Mouse (Mus musculus): ENCODE measurements at regions not wholly inside any gene's neighbourhood (a gene's known extent, or its start where the extent isn't known, plus 50 kb on each side); places are given as distances from the start of the nearest gene placed in this dataset.
"Not testable (repeated sequence)": the region's sequence is repeated elsewhere in the genome, so short reads cannot be mapped to it uniquely, and the experiment has no call there.

DNA sequence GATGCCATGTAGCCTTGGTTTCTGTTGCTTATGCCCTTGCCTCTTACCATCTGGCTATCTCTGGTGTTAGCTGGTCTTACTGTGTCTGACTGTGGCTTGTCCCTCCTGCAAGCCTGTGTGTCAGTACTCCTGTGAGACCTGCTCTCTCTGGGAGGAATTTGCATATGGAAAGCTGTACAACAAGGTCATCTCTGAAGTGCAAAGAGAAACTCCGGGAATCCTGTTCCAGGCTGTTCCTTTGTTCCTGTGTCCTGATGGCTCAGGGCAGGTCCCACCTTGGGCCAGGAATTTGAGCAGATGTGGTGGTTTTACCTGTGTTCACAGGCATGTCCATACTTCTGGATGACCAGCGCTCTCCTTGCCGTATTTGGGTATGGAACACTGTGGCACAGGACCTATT lies 218.6 kb upstream of the Nsun6 start:
- no peak overlapping the region for H3K27ac ChIP-seq (ENCODE audit: insufficient read depth, low read length)
- TF ChIP-seq POLR2A (IDR thresholded peaks at IDR 0.05; ENCODE audit: insufficient read depth, low read length) (no peak), EP300 (IDR thresholded peaks at IDR 0.05; ENCODE audit: insufficient read depth, low read depth, low read length) (no peak)
- H3K9ac ChIP-seq (ENCODE audit: low read depth, poor library complexity, severe bottlenecking): no peak overlapping the region
- H3K36me3 ChIP-seq (ENCODE audit: control insufficient read depth, insufficient read depth, low read length, poor library complexity, severe bottlenecking): no peaks in the 10 kb centered on the region
- no peaks in the 10 kb centered on the region for H3K27me3 ChIP-seq (ENCODE audit: control insufficient read depth, insufficient read depth, low read length, poor library complexity, severe bottlenecking)
- H3K4me1 ChIP-seq (ENCODE audit: control insufficient read depth, insufficient read depth, low read length): no peaks in the 10 kb centered on the region
- H3K4me3 ChIP-seq (ENCODE audit: low read depth, low read length): no peak overlapping the region
- no peaks in the 10 kb centered on the region for H3K9me3 ChIP-seq (replicated peaks; ENCODE audit: control insufficient read depth, insufficient read depth, low read length, poor library complexity, severe bottlenecking)

GRCm38 (mm10) chr2:15260486-15261165 lies 205.8 kb upstream of the Nsun6 start:
- Histone ChIP-seq H3K36me3 (ENCODE audit: control insufficient read depth, insufficient read depth, low read length, poor library complexity, severe bottlenecking) (no peaks in the 10 kb centered on the region), H3K27ac (ENCODE audit: insufficient read depth, low read length) (no peak overlapping the region)
- TF ChIP-seq EP300 (IDR thresholded peaks at IDR 0.05; ENCODE audit: insufficient read depth, low read depth, low read length): no peak
- TF ChIP-seq CTCF (IDR thresholded peaks at IDR 0.05; ENCODE audit: low read depth, low read length): no peak
- no peak for TF ChIP-seq POLR2A (IDR thresholded peaks at IDR 0.05; ENCODE audit: insufficient read depth, low read length)

DNA sequence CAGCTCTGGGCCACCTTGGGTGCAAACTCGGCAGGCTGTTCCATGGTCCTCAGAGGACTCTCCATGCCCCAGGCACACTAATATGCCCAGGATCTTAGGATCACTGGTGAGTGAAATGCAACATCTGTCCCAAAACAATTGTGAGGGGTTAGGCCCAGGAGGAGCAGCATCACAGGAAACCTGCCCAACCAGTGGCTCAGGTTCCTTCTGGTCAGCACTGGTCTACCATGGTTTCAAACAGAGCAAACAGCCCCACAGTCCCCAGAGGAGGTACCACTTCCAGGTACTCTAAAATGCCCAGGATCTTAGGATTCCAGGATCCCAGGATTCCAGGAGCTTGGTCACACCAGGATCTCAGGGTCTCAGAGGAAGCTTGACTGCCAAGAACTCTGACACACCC lies 187.4 kb upstream of the Nsun6 start:
- not testable (repeated sequence) for H3K27me3 ChIP-seq (ENCODE audit: control insufficient read depth, insufficient read depth, low read length, poor library complexity, severe bottlenecking); H3K27ac ChIP-seq (ENCODE audit: insufficient read depth, low read length); H3K4me3 ChIP-seq (ENCODE audit: low read depth, low read length); H3K9ac ChIP-seq (ENCODE audit: low read depth, poor library complexity, severe bottlenecking); H3K4me1 ChIP-seq (ENCODE audit: control insufficient read depth, insufficient read depth, low read length); H3K9me3 ChIP-seq (replicated peaks; ENCODE audit: control insufficient read depth, insufficient read depth, low read length, poor library complexity, severe bottlenecking); H3K36me3 ChIP-seq (ENCODE audit: control insufficient read depth, insufficient read depth, low read length, poor library complexity, severe bottlenecking)

More at GRCm38 (mm10) chr2:15260486-15261165, 205.8 kb upstream of the Nsun6 start:
- no peaks in the 10 kb centered on the region for H3K27me3 ChIP-seq (ENCODE audit: control insufficient read depth, insufficient read depth, low read length, poor library complexity, severe bottlenecking)
- H3K9ac ChIP-seq (ENCODE audit: low read depth, poor library complexity, severe bottlenecking): peak overlapping the region; percentile 40; the same call in 1 of the 2 replicates
- H3K4me1 ChIP-seq (ENCODE audit: control insufficient read depth, insufficient read depth, low read length): peaks cover 2% of the 10 kb centered on the region
- H3K4me3 ChIP-seq (ENCODE audit: low read depth, low read length): no peak overlapping the region
- no peaks in the 10 kb centered on the region for H3K9me3 ChIP-seq (replicated peaks; ENCODE audit: control insufficient read depth, insufficient read depth, low read length, poor library complexity, severe bottlenecking)

DNA sequence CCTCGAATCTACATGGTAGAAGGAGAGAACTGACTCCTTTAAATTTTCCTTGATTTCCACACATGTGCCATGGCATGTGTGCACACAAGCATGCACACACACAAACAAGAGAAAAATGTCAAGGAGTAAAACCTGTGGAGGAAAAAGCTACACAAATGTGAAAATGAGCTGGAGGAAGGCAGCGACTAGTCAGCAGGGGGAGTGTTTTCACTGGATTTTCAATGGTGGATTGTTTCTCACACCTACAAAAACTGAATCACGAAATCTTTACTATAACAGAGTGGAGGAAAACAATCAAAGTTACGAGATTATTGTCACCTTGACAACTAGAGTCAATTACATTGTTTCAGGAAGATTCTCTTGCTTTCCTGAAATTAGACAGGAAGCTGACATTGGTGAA lies 167.0 kb upstream of the Nsun6 start:
- no peaks in the 10 kb centered on the region for H3K4me1 ChIP-seq (ENCODE audit: control insufficient read depth, insufficient read depth, low read length)
- H3K4me3 ChIP-seq (ENCODE audit: low read depth, low read length): no peak overlapping the region
- no peak for TF ChIP-seq CTCF (IDR thresholded peaks at IDR 0.05; ENCODE audit: low read depth, low read length)
- TF ChIP-seq POLR2A (IDR thresholded peaks at IDR 0.05; ENCODE audit: insufficient read depth, low read length): no peak
- no peak for TF ChIP-seq EP300 (IDR thresholded peaks at IDR 0.05; ENCODE audit: insufficient read depth, low read depth, low read length)
- no peaks in the 10 kb centered on the region for H3K9me3 ChIP-seq (replicated peaks; ENCODE audit: control insufficient read depth, insufficient read depth, low read length, poor library complexity, severe bottlenecking)
- H3K27ac ChIP-seq (ENCODE audit: insufficient read depth, low read length): no peak overlapping the region
- H3K27me3 ChIP-seq (ENCODE audit: control insufficient read depth, insufficient read depth, low read length, poor library complexity, severe bottlenecking): no peaks in the 10 kb centered on the region
- H3K36me3 ChIP-seq (ENCODE audit: control insufficient read depth, insufficient read depth, low read length, poor library complexity, severe bottlenecking): no peaks in the 10 kb centered on the region
- H3K9ac ChIP-seq (ENCODE audit: low read depth, poor library complexity, severe bottlenecking): no peak overlapping the region

- H3K4me1 ChIP-seq (ENCODE audit: control insufficient read depth, insufficient read depth, low read length): no peaks in the 10 kb centered on the region
- H3K4me3 ChIP-seq (ENCODE audit: low read depth, low read length): no peak overlapping the region
- peaks cover 3% of the 10 kb centered on the region; the same call in 1 of the 2 replicates for H3K9me3 ChIP-seq (replicated peaks; ENCODE audit: control insufficient read depth, insufficient read depth, low read length, poor library complexity, severe bottlenecking)
- H3K27ac ChIP-seq (ENCODE audit: insufficient read depth, low read length): no peak overlapping the region
- no peaks in the 10 kb centered on the region for H3K36me3 ChIP-seq (ENCODE audit: control insufficient read depth, insufficient read depth, low read length, poor library complexity, severe bottlenecking)
- no peaks in the 10 kb centered on the region for H3K27me3 ChIP-seq (ENCODE audit: control insufficient read depth, insufficient read depth, low read length, poor library complexity, severe bottlenecking)
- no peak overlapping the region for H3K9ac ChIP-seq (ENCODE audit: low read depth, poor library complexity, severe bottlenecking)
- no peak for TF ChIP-seq CTCF (IDR thresholded peaks at IDR 0.05; ENCODE audit: low read depth, low read length)
- TF ChIP-seq EP300 (IDR thresholded peaks at IDR 0.05; ENCODE audit: insufficient read depth, low read depth, low read length): no peak
- TF ChIP-seq POLR2A (IDR thresholded peaks at IDR 0.05; ENCODE audit: insufficient read depth, low read length): no peak
Observed at GRCm38 (mm10) chr2:15188091-15188490, 133.2 kb upstream of the Nsun6 start.

GRCm38 (mm10) chr2:15181000-15181399 lies 126.1 kb upstream of the Nsun6 start:
- Histone ChIP-seq H3K36me3 (ENCODE audit: control insufficient read depth, insufficient read depth, low read length, poor library complexity, severe bottlenecking) (no peaks in the 10 kb centered on the region), H3K4me1 (ENCODE audit: control insufficient read depth, insufficient read depth, low read length) (no peaks in the 10 kb centered on the region), H3K9ac (ENCODE audit: low read depth, poor library complexity, severe bottlenecking) (no peak overlapping the region), H3K9me3 (replicated peaks; ENCODE audit: control insufficient read depth, insufficient read depth, low read length, poor library complexity, severe bottlenecking) (no peaks in the 10 kb centered on the region), H3K4me3 (ENCODE audit: low read depth, low read length) (no peak overlapping the region), H3K27ac (ENCODE audit: insufficient read depth, low read length) (no peak overlapping the region), H3K27me3 (ENCODE audit: control insufficient read depth, insufficient read depth, low read length, poor library complexity, severe bottlenecking) (no peaks in the 10 kb centered on the region)
- TF ChIP-seq CTCF (IDR thresholded peaks at IDR 0.05; ENCODE audit: low read depth, low read length) (no peak), POLR2A (IDR thresholded peaks at IDR 0.05; ENCODE audit: insufficient read depth, low read length) (no peak), EP300 (IDR thresholded peaks at IDR 0.05; ENCODE audit: insufficient read depth, low read depth, low read length) (no peak)

Data from ES-Bruce4 (cell line).